Mouse (Mus musculus) cortical plate, adult 2 months (tissue): ENCODE data around the gene Palld.

Source experiments
- CTCF ChIP-seq: fragments of 200-500 bp; IDR thresholded peaks from 2 replicates; pipeline ENCODE4 v1.5.1; 2011; ENCODE audit warnings: mild to moderate bottlenecking, control low read depth, low read length; ENCODE audit not compliant: insufficient read depth; ENCODE audit errors: extremely low read depth
- POLR2A ChIP-seq: fragments of 200-500 bp; IDR thresholded peaks from 2 replicates; pipeline ENCODE4 v1.6.1; 2011; ENCODE audit warnings: mild to moderate bottlenecking, low read length, control low read depth; ENCODE audit not compliant: insufficient read depth; ENCODE audit errors: extremely low read depth

DNA sequence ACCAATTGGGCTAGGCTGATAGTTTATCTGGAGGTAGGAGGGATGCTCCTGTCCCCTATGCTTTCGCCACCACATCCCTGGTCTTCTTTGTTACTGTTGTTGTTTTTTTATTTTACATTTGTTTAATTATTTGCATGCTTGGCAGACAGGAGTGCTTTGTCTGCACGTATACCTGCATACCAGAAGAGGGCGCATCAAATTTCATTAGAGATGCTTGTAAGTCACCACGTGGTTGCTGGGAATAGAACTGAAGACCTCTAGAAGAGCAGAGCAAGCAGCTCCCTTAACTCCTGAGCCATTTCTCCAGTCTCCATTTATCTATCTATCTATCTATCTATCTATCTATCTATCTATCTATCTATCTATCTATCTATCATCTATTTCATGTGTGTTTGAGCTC is 166.4 kb downstream of the Palld start:
- no peak for TF ChIP-seq CTCF
- TF ChIP-seq POLR2A: no peak
